Mouse (Mus musculus) myocyte (in vitro differentiated cells): Measurements from ENCODE around the gene Coq9.

Experiments used
- CEBPB ChIP-seq: IDR thresholded peaks from 2 replicates; pipeline ENCODE4 v1.6.1; 2011; ENCODE audit warnings: mild to moderate bottlenecking, moderate library complexity; ENCODE audit not compliant: poor library complexity, insufficient read depth, severe bottlenecking
- E2F4 ChIP-seq: IDR thresholded peaks from one replicate; pipeline ENCODE4 v1.6.1; 2011; ENCODE audit warnings: mild to moderate bottlenecking, control low read depth, moderate library complexity; ENCODE audit not compliant: insufficient read depth
- MAX ChIP-seq: IDR thresholded peaks from one replicate; pipeline ENCODE4 v1.6.1; 2011; ENCODE audit warnings: low read depth, mild to moderate bottlenecking, control low read depth
- MYOG ChIP-seq, 3 experiments: IDR thresholded peaks; one replicate each; pipeline ENCODE4 v1.6.1; 2011; ENCODE audit warnings: control low read depth in 2 of 3, low read depth in 2 of 3, mild to moderate bottlenecking in 2 of 3; ENCODE audit not compliant: insufficient read length in 2 of 3, control insufficient read depth in 1 of 3, insufficient read depth in 1 of 3
- POLR2A ChIP-seq: IDR thresholded peaks from one replicate; pipeline ENCODE4 v1.6.1; 2011; ENCODE audit warnings: low read depth, mild to moderate bottlenecking, control low read depth, moderate library complexity; ENCODE audit not compliant: insufficient read length
- POLR2AphosphoS2 ChIP-seq: IDR thresholded peaks from one replicate; pipeline ENCODE4 v1.6.1; 2011; ENCODE audit warnings: low read depth, control low read depth; ENCODE audit not compliant: insufficient read length
- REST ChIP-seq: IDR thresholded peaks from one replicate; pipeline ENCODE4 v1.6.1; 2011; ENCODE audit warnings: mild to moderate bottlenecking, control low read depth, moderate library complexity; ENCODE audit not compliant: insufficient read depth, insufficient read length
- SRF ChIP-seq: IDR thresholded peaks from one replicate; pipeline ENCODE4 v1.6.1; 2011; ENCODE audit warnings: low read depth; ENCODE audit not compliant: control insufficient read depth, insufficient read length
- TCF3 ChIP-seq: IDR thresholded peaks from one replicate; pipeline ENCODE4 v1.6.1; 2011; ENCODE audit warnings: low read depth, control low read depth; ENCODE audit not compliant: insufficient read length
- USF1 ChIP-seq: IDR thresholded peaks from one replicate; pipeline ENCODE4 v1.6.1; 2011; ENCODE audit warnings: low read depth, mild to moderate bottlenecking, control low read depth, moderate library complexity

DNA sequence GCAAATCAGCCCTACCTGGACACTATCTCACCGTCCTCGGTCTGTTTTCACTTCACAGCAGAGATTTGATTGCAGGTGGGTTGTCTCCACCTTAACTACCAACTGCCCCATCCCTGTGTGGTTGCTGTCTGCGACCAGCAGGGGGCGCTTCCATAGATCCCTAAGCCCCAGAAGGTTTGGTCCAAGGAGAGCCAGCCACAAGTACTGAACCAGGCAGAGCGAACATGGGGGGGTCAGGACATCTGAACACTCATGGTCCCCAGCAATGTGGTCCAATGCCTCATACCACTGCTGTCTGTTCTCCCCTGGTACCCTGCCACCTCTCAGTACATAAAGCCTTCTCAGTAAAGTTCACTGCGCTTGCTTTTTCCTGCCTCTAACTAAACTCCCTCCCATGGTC is 36.2 kb downstream of the Coq9 start:
- TF ChIP-seq SRF (no peak), USF1 (no peak), MAX (no peak), E2F4 (no peak), CEBPB (no peak), TCF3 (no peak), POLR2A (no peak), POLR2AphosphoS2 (no peak), REST (no peak), MYOG (IDR thresholded peaks at IDR 0.05; ENCODE audit: control insufficient read depth in 1 of 3, insufficient read depth in 1 of 3, insufficient read length in 2 of 3, low read depth in 2 of 3) (no peak)
